Mouse (Mus musculus): ENCODE results near the gene Olfr1093. TPM values are rescaled to one million over a fixed set of nuclear protein-coding genes. Genes with fewer than 3 reads are reported as not detected.

Gene Olfr1093
- polyA plus RNA-seq (2014; fragmentation: Nextera tagmentation; extraction: Ambion mirVana), result not detected in 2 replicates

GRCm38 (mm10) chr2:86782179-86782578 lies at the start of gene Olfr1093:
Olfr1093 (plus strand) TSS chr2:86782479.
- no peak within 1 kb of the TSS for H3K9ac ChIP-seq (ENCODE audit: low read depth, low read length)
- ATAC-seq (replicated peaks; ENCODE audit: low FRiP score) (no peak), DNase-seq (ENCODE audit: low spot score) (no peak)
- H3K9me3 ChIP-seq (ENCODE audit: control insufficient read depth, low read length), result no peaks in the 10 kb centered on the region
- H3K4me2 ChIP-seq, result no peak within 1 kb of the TSS
- no peak within 1 kb of the TSS for H3K4me3 ChIP-seq (ENCODE audit: low read depth, low read length)
- 81% methylated on average over 2 of the region's 2 CpGs for WGBS
- H3K27me3 ChIP-seq (replicated peaks; ENCODE audit: control insufficient read depth, insufficient read depth, low read length), result no peaks in the 10 kb centered on the region
- H3K36me3 ChIP-seq (ENCODE audit: control insufficient read depth, insufficient read depth, low read length), result no peaks in the 10 kb centered on the region
- H3K4me1 ChIP-seq (replicated peaks; ENCODE audit: control insufficient read depth, insufficient read depth, low read length), result no peaks in the 10 kb centered on the region
- no peak within 1 kb of the TSS for H3K27ac ChIP-seq (ENCODE audit: low read depth, low read length)

- H3K9me3 ChIP-seq (ENCODE audit: control insufficient read depth, low read length), result no peaks in the 10 kb centered on the region
- H3K27me3 ChIP-seq (replicated peaks; ENCODE audit: control insufficient read depth, insufficient read depth, low read length), result no peaks in the 10 kb centered on the region
- H3K4me2 ChIP-seq, result no peak within 1 kb of the TSS
- H3K27ac ChIP-seq (ENCODE audit: low read depth, low read length), result no peak within 1 kb of the TSS
- no peaks in the 10 kb centered on the region for H3K4me1 ChIP-seq (replicated peaks; ENCODE audit: control insufficient read depth, insufficient read depth, low read length)
- no peak for DNase-seq (ENCODE audit: low spot score)
- H3K36me3 ChIP-seq (ENCODE audit: control insufficient read depth, insufficient read depth, low read length), result no peaks in the 10 kb centered on the region
- no peak within 1 kb of the TSS for H3K4me3 ChIP-seq (ENCODE audit: low read depth, low read length)
- ATAC-seq (replicated peaks; ENCODE audit: low FRiP score), result no peak
- no peak within 1 kb of the TSS for H3K9ac ChIP-seq (ENCODE audit: low read depth, low read length)
These were observed 48.7 kb upstream of the Olfr1093 start, which contains the start of gene Olfr1089 for GRCm38 (mm10) chr2:86733601-86734000. Olfr1089 (minus strand) TSS chr2:86733701.

- Histone ChIP-seq H3K4me2 (no peak within 1 kb of the TSS), H3K9ac (ENCODE audit: low read depth, low read length) (no peak within 1 kb of the TSS), H3K9me3 (ENCODE audit: control insufficient read depth, low read length) (no peaks in the 10 kb centered on the region), H3K36me3 (ENCODE audit: control insufficient read depth, insufficient read depth, low read length) (no peaks in the 10 kb centered on the region), H3K27me3 (replicated peaks; ENCODE audit: control insufficient read depth, insufficient read depth, low read length) (no peaks in the 10 kb centered on the region), H3K27ac (ENCODE audit: low read depth, low read length) (no peak within 1 kb of the TSS), H3K4me1 (replicated peaks; ENCODE audit: control insufficient read depth, insufficient read depth, low read length) (no peaks in the 10 kb centered on the region), H3K4me3 (ENCODE audit: low read depth, low read length) (no peak within 1 kb of the TSS)
- DNase-seq (ENCODE audit: low spot score) (no peak), ATAC-seq (replicated peaks; ENCODE audit: low FRiP score) (no peak)
- 87% methylated on average over 1 of the region's 1 CpGs for WGBS
These were observed 23.4 kb upstream of the Olfr1093 start, which contains the start of gene Olfr1090 for GRCm38 (mm10) chr2:86758893-86759292. Olfr1090 (minus strand) TSS chr2:86758993.

GRCm38 (mm10) chr2:86761050-86761449 lies 21.2 kb upstream of the Olfr1093 start:
- Histone ChIP-seq H3K27ac (ENCODE audit: low read depth, low read length) (no peak overlapping the region), H3K4me3 (ENCODE audit: low read depth, low read length) (no peak overlapping the region), H3K4me2 (no peak overlapping the region), H3K27me3 (replicated peaks; ENCODE audit: control insufficient read depth, insufficient read depth, low read length) (no peaks in the 10 kb centered on the region), H3K9me3 (ENCODE audit: control insufficient read depth, low read length) (no peaks in the 10 kb centered on the region), H3K9ac (ENCODE audit: low read depth, low read length) (no peak overlapping the region), H3K4me1 (replicated peaks; ENCODE audit: control insufficient read depth, insufficient read depth, low read length) (no peaks in the 10 kb centered on the region), H3K36me3 (ENCODE audit: control insufficient read depth, insufficient read depth, low read length) (no peaks in the 10 kb centered on the region)
- ATAC-seq (replicated peaks; ENCODE audit: low FRiP score), result no peak
- no peak for DNase-seq (ENCODE audit: low spot score)
- 92% methylated on average over 6 of the region's 6 CpGs for WGBS

GRCm38 (mm10) chr2:86809918-86810317 lies 27.6 kb downstream of the Olfr1093 start, which contains the start of gene Olfr141:
Olfr141 (minus strand) TSS chr2:86810018.
- no peaks in the 10 kb centered on the region for H3K9me3 ChIP-seq (ENCODE audit: control insufficient read depth, low read length)
- H3K27me3 ChIP-seq (replicated peaks; ENCODE audit: control insufficient read depth, insufficient read depth, low read length), result no peaks in the 10 kb centered on the region
- H3K36me3 ChIP-seq (ENCODE audit: control insufficient read depth, insufficient read depth, low read length), result no peaks in the 10 kb centered on the region
- DNase-seq (ENCODE audit: low spot score), result no peak
- ATAC-seq (replicated peaks; ENCODE audit: low FRiP score), result no peak
- H3K9ac ChIP-seq (ENCODE audit: low read depth, low read length), result no peak within 1 kb of the TSS
- no peak within 1 kb of the TSS for H3K4me3 ChIP-seq (ENCODE audit: low read depth, low read length)
- no peak within 1 kb of the TSS for H3K27ac ChIP-seq (ENCODE audit: low read depth, low read length)
- no peaks in the 10 kb centered on the region for H3K4me1 ChIP-seq (replicated peaks; ENCODE audit: control insufficient read depth, insufficient read depth, low read length)
- H3K4me2 ChIP-seq, result no peak within 1 kb of the TSS

GRCm38 (mm10) chr2:86824363-86824762 lies 42.1 kb downstream of the Olfr1093 start, which contains the start of gene Olfr1094:
Olfr1094 (plus strand) TSS chr2:86824663.
- no peaks in the 10 kb centered on the region for H3K27me3 ChIP-seq (replicated peaks; ENCODE audit: control insufficient read depth, insufficient read depth, low read length)
- H3K36me3 ChIP-seq (ENCODE audit: control insufficient read depth, insufficient read depth, low read length), result no peaks in the 10 kb centered on the region
- no peak within 1 kb of the TSS for H3K4me2 ChIP-seq
- H3K9me3 ChIP-seq (ENCODE audit: control insufficient read depth, low read length), result no peaks in the 10 kb centered on the region
- H3K9ac ChIP-seq (ENCODE audit: low read depth, low read length), result no peak within 1 kb of the TSS
- no peaks in the 10 kb centered on the region for H3K4me1 ChIP-seq (replicated peaks; ENCODE audit: control insufficient read depth, insufficient read depth, low read length)
- H3K27ac ChIP-seq (ENCODE audit: low read depth, low read length), result no peak within 1 kb of the TSS
- ATAC-seq (replicated peaks; ENCODE audit: low FRiP score) (no peak), DNase-seq (ENCODE audit: low spot score) (no peak)
- H3K4me3 ChIP-seq (ENCODE audit: low read depth, low read length), result no peak within 1 kb of the TSS

Other genes starting within 250 kb of the Olfr1093 start
- gene Olfr1079, start 240.0 kb upstream of the Olfr1093 start, polyA plus RNA-seq (2014; fragmentation: Nextera tagmentation; extraction: Ambion mirVana), result not detected in 2 replicates
- not detected in 2 replicates for gene Olfr1080, start 224.2 kb upstream of the Olfr1093 start, polyA plus RNA-seq (2014; fragmentation: Nextera tagmentation; extraction: Ambion mirVana)
- not detected in 2 replicates for gene Olfr1082, start 183.5 kb upstream of the Olfr1093 start, polyA plus RNA-seq (2014; fragmentation: Nextera tagmentation; extraction: Ambion mirVana)
- not detected in 2 replicates for gene Olfr1084, start 142.8 kb upstream of the Olfr1093 start, polyA plus RNA-seq (2014; fragmentation: Nextera tagmentation; extraction: Ambion mirVana)
- not detected in 2 replicates for gene Olfr1085, start 120.5 kb upstream of the Olfr1093 start, polyA plus RNA-seq (2014; fragmentation: Nextera tagmentation; extraction: Ambion mirVana)
- not detected in 2 replicates for gene Olfr1086, start 102.4 kb upstream of the Olfr1093 start, polyA plus RNA-seq (2014; fragmentation: Nextera tagmentation; extraction: Ambion mirVana)
- gene Olfr1087, start 84.1 kb upstream of the Olfr1093 start, polyA plus RNA-seq (2014; fragmentation: Nextera tagmentation; extraction: Ambion mirVana), result not detected in 2 replicates
- not detected in 2 replicates for gene Olfr1089, start 48.8 kb upstream of the Olfr1093 start, polyA plus RNA-seq (2014; fragmentation: Nextera tagmentation; extraction: Ambion mirVana)
- gene Olfr1090, start 23.5 kb upstream of the Olfr1093 start, polyA plus RNA-seq (2014; fragmentation: Nextera tagmentation; extraction: Ambion mirVana), result not detected in 2 replicates
- gene Olfr141, start 27.5 kb downstream of the Olfr1093 start, polyA plus RNA-seq (2014; fragmentation: Nextera tagmentation; extraction: Ambion mirVana), result not detected in 2 replicates
- gene Olfr1094, start 42.2 kb downstream of the Olfr1093 start, polyA plus RNA-seq (2014; fragmentation: Nextera tagmentation; extraction: Ambion mirVana), result not detected in 2 replicates
- not detected in 2 replicates for gene Olfr1095, start 69.2 kb downstream of the Olfr1093 start, polyA plus RNA-seq (2014; fragmentation: Nextera tagmentation; extraction: Ambion mirVana)
- not detected in 2 replicates for gene Gm13723, start 92.3 kb downstream of the Olfr1093 start, polyA plus RNA-seq (2014; fragmentation: Nextera tagmentation; extraction: Ambion mirVana)
- not detected in 2 replicates for gene Olfr1097, start 109.7 kb downstream of the Olfr1093 start, polyA plus RNA-seq (2014; fragmentation: Nextera tagmentation; extraction: Ambion mirVana)
- not detected in 2 replicates for gene Olfr1098, start 142.1 kb downstream of the Olfr1093 start, polyA plus RNA-seq (2014; fragmentation: Nextera tagmentation; extraction: Ambion mirVana)
- gene Olfr1099, start 178.2 kb downstream of the Olfr1093 start, polyA plus RNA-seq (2014; fragmentation: Nextera tagmentation; extraction: Ambion mirVana), result not detected in 2 replicates
- not detected in 2 replicates for gene Olfr1100, start 197.5 kb downstream of the Olfr1093 start, polyA plus RNA-seq (2014; fragmentation: Nextera tagmentation; extraction: Ambion mirVana)
- not detected in 2 replicates for gene Olfr1101, start 208.7 kb downstream of the Olfr1093 start, polyA plus RNA-seq (2014; fragmentation: Nextera tagmentation; extraction: Ambion mirVana)
- gene Olfr1102, start 215.9 kb downstream of the Olfr1093 start, polyA plus RNA-seq (2014; fragmentation: Nextera tagmentation; extraction: Ambion mirVana), result not detected in 2 replicates
- gene Olfr1104, start 244.6 kb downstream of the Olfr1093 start, polyA plus RNA-seq (2014; fragmentation: Nextera tagmentation; extraction: Ambion mirVana), result not detected in 2 replicates

All from liver, embryonic 11.5 days (tissue).